Mouse (Mus musculus): ENCODE data around the gene Fst.

Fst gene

DNA sequence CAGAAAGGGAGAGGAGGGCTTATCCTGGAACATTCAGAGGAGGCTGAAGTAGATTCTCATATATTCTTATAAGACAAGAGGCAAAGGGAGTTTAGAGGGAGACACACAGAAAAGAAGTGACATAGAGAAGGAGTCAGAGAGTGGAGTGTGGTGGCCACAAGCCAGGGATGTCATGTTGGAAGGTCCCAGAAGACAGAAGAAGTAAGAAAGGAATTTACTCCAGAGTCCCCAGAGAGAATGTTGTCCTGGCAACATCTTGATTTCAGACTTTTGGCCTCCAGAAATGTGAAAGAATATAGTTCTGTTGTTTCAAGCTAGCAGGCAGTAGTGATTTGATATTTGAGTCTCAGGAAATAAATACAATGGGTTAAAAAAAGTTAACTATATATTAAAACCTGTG lies 46.4 kb downstream of the Fst start:
- DNase-seq (ENCODE audit: low spot score): no peak

DNA sequence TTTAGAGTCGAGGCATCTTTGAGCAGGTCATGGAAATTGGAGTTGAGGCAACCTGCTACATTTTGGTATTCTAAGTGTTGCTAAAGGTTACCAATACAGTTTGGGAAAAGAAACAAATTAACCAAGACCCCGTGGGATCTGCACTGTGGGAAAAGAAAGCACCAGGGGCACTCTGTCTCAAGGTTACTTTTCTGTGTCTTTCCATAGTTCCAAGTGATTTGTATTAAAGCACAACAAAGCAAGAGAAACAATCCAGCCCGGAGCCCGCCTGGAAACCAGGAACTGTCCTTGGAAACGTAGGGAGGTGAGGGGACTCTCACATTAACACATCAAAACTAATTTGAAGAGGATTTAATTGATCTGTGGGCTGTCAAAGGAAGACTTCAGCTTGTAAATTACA lies 51.9 kb downstream of the Fst start:
- no peak for DNase-seq (ENCODE audit: low spot score)

DNA sequence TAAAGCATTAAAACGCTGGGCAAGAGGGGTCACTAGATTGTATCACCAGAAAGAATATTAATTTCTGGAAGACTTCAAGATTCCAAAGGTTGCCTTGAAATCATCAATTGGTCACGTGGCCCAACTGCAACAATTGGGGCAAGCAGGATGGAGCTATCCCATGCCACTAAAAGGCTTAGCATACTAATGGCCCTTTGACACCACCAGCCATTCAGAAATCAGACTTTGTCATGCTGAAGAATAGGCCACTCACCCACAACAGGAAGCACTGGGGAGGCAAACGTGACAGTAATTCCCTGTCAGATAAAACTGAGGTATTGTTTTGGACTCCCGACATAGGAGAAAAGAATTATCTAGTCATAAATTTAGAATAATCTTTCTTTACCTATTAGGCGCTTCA lies 52.3 kb downstream of the Fst start:
- no peak for DNase-seq (ENCODE audit: low spot score)

DNA sequence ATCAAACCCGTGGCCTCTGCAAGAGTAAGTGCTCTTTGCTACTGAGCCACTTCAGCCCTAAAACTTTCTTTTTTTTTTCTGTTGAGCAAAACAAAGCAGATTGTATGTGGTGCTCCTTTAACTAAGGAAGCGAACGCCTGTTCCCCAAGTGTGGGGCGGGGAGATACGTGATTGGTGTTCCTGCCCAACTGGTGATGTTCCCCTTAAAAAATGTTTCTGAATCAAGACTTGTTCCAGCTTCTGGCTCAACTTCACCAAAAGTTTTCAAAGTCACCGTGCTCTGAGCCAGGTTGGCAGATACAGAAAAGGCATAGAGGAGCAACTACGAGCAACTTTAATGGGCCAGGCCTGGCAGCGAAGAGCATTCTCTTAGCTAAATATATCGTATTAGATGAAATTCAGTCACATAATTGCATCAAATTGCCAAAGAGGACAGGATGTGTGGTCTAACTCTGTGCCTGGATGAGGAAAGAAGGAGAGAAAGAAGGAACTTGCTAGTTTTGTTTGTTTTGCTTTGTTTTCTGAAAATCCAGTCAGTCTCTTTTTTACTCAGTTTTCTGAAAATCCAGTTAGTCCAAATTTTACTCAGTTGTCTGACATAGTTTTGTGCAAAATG lies 53.5 kb downstream of the Fst start:
- no peak for DNase-seq (ENCODE audit: low spot score)

Measured in c-Kit-positive CD71-positive TER-119-positive erythroid progenitor cells, embryonic 14.5 days (primary cell).